Mouse (Mus musculus): Measurements from ENCODE around the gene Clec4g.

DNA sequence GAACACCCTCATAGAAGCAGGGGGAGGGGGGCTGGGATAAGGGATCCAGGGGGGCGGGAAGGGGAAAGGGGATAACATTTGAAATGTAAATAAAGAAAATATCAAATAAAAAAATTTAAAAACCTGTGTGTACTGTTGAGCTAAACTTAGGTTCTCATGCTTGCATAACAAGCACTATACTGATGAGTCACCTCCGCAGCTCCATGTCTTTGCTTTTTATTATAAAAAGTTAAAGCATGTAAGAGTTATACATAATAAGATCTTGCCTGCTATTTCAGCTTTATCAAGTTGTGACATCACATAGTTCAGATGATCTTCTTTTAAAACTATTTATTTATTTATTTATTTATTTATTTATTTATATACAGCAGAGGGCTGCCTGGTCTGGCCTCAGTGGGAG lies 15.1 kb upstream of the Clec4g start:
- TF ChIP-seq CTCF (conservative IDR thresholded peaks at IDR 0.05; ENCODE audit: insufficient read depth, insufficient read length, low read depth, low read length): no peak
- no peak for TF ChIP-seq POLR2A (IDR thresholded peaks at IDR 0.05; ENCODE audit: low read depth, low read length)
